Mouse (Mus musculus) ES-Bruce4 (cell line): ENCODE data around the gene Ifnk.

ENCODE experiments used
- CTCF ChIP-seq: IDR thresholded peaks from one replicate; pipeline ENCODE4 v1.8.1; 2011; ENCODE audit warnings: low read depth, low read length
- EP300 ChIP-seq: IDR thresholded peaks from 2 replicates; pipeline ENCODE4 v1.6.1; 2011; ENCODE audit warnings: low read depth, low read length; ENCODE audit not compliant: insufficient read depth
- POLR2A ChIP-seq: IDR thresholded peaks from one replicate; pipeline ENCODE4 v1.8.1; 2011; ENCODE audit warnings: low read length; ENCODE audit not compliant: insufficient read depth

GRCm38 (mm10) chr4:35175566-35175965 lies 23.7 kb downstream of the Ifnk start:
- TF ChIP-seq EP300 (no peak), CTCF (no peak), POLR2A (no peak)
